Mouse (Mus musculus) CH12.LX (cell line): ENCODE results near the gene I830077J02Rik. TPM values are rescaled to one million over a fixed set of nuclear protein-coding genes. Genes with fewer than 3 reads are reported as not detected.

Source experiments
- DNase-seq: peaks from one replicate; pipeline ENCODE4 v3.0.0-alpha.2; 2013; ENCODE audit errors: extremely low read depth
- H3K27ac ChIP-seq: 2 replicates; pipeline ENCODE4 v1.5.1; 2012; ENCODE audit warnings: low read depth, mild to moderate bottlenecking, control low read depth, moderate library complexity; ENCODE audit not compliant: insufficient read depth
- H3K27me3 ChIP-seq: replicated peaks from 2 replicates; pipeline ENCODE3; 2012; ENCODE audit warnings: inconsistent platforms
- H3K36me3 ChIP-seq, 2 experiments: replicated peaks in 1 of 2; 2 replicates each; pipeline versions ENCODE3 to v1.6.1; 2012; ENCODE audit warnings: inconsistent platforms in 1 of 2, low read length in 1 of 2, mild to moderate bottlenecking in 1 of 2, mixed read lengths in 1 of 2, moderate library complexity in 1 of 2; ENCODE audit not compliant: control insufficient read depth in 1 of 2, insufficient read depth in 1 of 2
- H3K4me1 ChIP-seq, 2 experiments: 2 replicates each; pipeline ENCODE4 v1.6.1; 2012; ENCODE audit warnings: inconsistent platforms in 1 of 2, moderate library complexity in 1 of 2; ENCODE audit not compliant: insufficient read depth in 2 of 2, control insufficient read depth in 1 of 2
- H3K4me2 ChIP-seq: 2 replicates; pipeline ENCODE4 v1.6.1; 2012; ENCODE audit warnings: low read depth, mild to moderate bottlenecking, control low read depth; ENCODE audit not compliant: poor library complexity, insufficient read depth, severe bottlenecking
- H3K4me3 ChIP-seq, 3 experiments: fragments of 150-350 bp in 1 of 3; sonication (generic) in 1 of 3; replicated peaks in 1 of 3; 2 replicates each; pipeline versions ENCODE3 to v1.5.1; 2011 to 2012; ENCODE audit warnings: low read depth in 2 of 3, low read length in 2 of 3, mild to moderate bottlenecking in 2 of 3, moderate library complexity in 2 of 3, control low read depth in 1 of 3, improper control_type of control experiment in 1 of 3, inconsistent platforms in 1 of 3, mixed read lengths in 1 of 3; ENCODE audit not compliant: poor library complexity in 1 of 3
- H3K79me2 ChIP-seq: replicated peaks from 2 replicates; pipeline ENCODE4 v1.6.1; 2012; ENCODE audit warnings: mild to moderate bottlenecking, moderate library complexity; ENCODE audit not compliant: control insufficient read depth, poor library complexity, insufficient read depth, severe bottlenecking; ENCODE audit errors: extremely low read depth
- H3K9ac ChIP-seq: 2 replicates; pipeline ENCODE4 v1.6.1; 2012; ENCODE audit warnings: low read depth, mild to moderate bottlenecking, control low read depth, moderate library complexity; ENCODE audit not compliant: insufficient read depth
- H3K9me3 ChIP-seq: replicated peaks from 2 replicates; pipeline ENCODE3; 2012; ENCODE audit warnings: low read length, inconsistent platforms, mixed read lengths
- BHLHE40 ChIP-seq: IDR thresholded peaks from 2 replicates; pipeline ENCODE4 v1.6.1; 2011; ENCODE audit warnings: mild to moderate bottlenecking, low read depth, low read length, improper control_type of control experiment
- CHD1 ChIP-seq: IDR thresholded peaks from 2 replicates; pipeline ENCODE4 v1.6.1; 2012; ENCODE audit warnings: low read depth, low read length, improper control_type of control experiment, inconsistent platforms
- CHD2 ChIP-seq: IDR thresholded peaks from 2 replicates; pipeline ENCODE4 v1.6.1; 2011; ENCODE audit warnings: low read length, improper control_type of control experiment
- E2F4 ChIP-seq: IDR thresholded peaks from 2 replicates; pipeline ENCODE4 v1.6.1; 2011; ENCODE audit warnings: low read depth, low read length, improper control_type of control experiment; ENCODE audit not compliant: insufficient replicate concordance
- EP300 ChIP-seq: IDR thresholded peaks from 2 replicates; pipeline ENCODE4 v1.6.1; 2011; ENCODE audit warnings: low read length, improper control_type of control experiment
- ETS1 ChIP-seq: conservative IDR thresholded peaks from 2 replicates; pipeline ENCODE4 v1.6.1; 2012; ENCODE audit warnings: low read depth, mild to moderate bottlenecking, inconsistent platforms, low read length, improper control_type of control experiment, moderate library complexity
- GABPA ChIP-seq: IDR thresholded peaks from 2 replicates; pipeline ENCODE4 v1.6.1; 2012; ENCODE audit warnings: low read depth, low read length, improper control_type of control experiment, inconsistent platforms; ENCODE audit not compliant: insufficient replicate concordance
- IRF4 ChIP-seq: IDR thresholded peaks from 2 replicates; pipeline ENCODE4 v1.6.1; 2014; ENCODE audit warnings: low read depth, mild to moderate bottlenecking, inconsistent platforms, low read length, improper control_type of control experiment
- JUN ChIP-seq: IDR thresholded peaks from 2 replicates; pipeline ENCODE4 v1.6.1; 2011; ENCODE audit warnings: low read depth, mild to moderate bottlenecking, low read length, improper control_type of control experiment, moderate library complexity; ENCODE audit not compliant: insufficient read depth
- KAT2A ChIP-seq: IDR thresholded peaks from 2 replicates; pipeline ENCODE4 v1.6.1; 2012; ENCODE audit warnings: low read length, improper control_type of control experiment, inconsistent platforms; ENCODE audit not compliant: insufficient replicate concordance
- MEF2A ChIP-seq: IDR thresholded peaks from 2 replicates; pipeline ENCODE4 v1.6.1; 2014; ENCODE audit warnings: low read depth, mild to moderate bottlenecking, inconsistent platforms, low read length, improper control_type of control experiment, borderline replicate concordance
- MYC ChIP-seq: IDR thresholded peaks from 2 replicates; pipeline ENCODE4 v1.6.1; 2011; ENCODE audit warnings: low read depth, mild to moderate bottlenecking, improper control_type of control experiment, low read length
- POLR2A ChIP-seq: IDR thresholded peaks from 2 replicates; pipeline ENCODE4 v1.6.1; 2011; ENCODE audit warnings: low read depth, mild to moderate bottlenecking, improper control_type of control experiment, low read length
- RCOR1 ChIP-seq: conservative IDR thresholded peaks from 2 replicates; pipeline ENCODE4 v1.6.1; 2012; ENCODE audit warnings: low read depth, mild to moderate bottlenecking, inconsistent platforms, low read length, improper control_type of control experiment
- SIN3A ChIP-seq: IDR thresholded peaks from 2 replicates; pipeline ENCODE4 v1.6.1; 2012; ENCODE audit warnings: low read length, improper control_type of control experiment, inconsistent platforms
- SMC3 ChIP-seq: IDR thresholded peaks from 2 replicates; pipeline ENCODE4 v1.6.1; 2011; ENCODE audit warnings: low read depth, low read length, improper control_type of control experiment
- TBP ChIP-seq: conservative IDR thresholded peaks from 2 replicates; pipeline ENCODE4 v1.6.1; 2011; ENCODE audit warnings: low read depth, low read length, improper control_type of control experiment
- TCF12 ChIP-seq: IDR thresholded peaks from 2 replicates; pipeline ENCODE4 v1.6.1; 2014; ENCODE audit warnings: low read depth, mild to moderate bottlenecking, inconsistent platforms, low read length, improper control_type of control experiment
- UBTF ChIP-seq: IDR thresholded peaks from 2 replicates; pipeline ENCODE4 v1.6.1; 2012; ENCODE audit warnings: low read depth, mild to moderate bottlenecking, inconsistent platforms, low read length, improper control_type of control experiment, moderate library complexity
- ZMIZ1 ChIP-seq: IDR thresholded peaks from 2 replicates; pipeline ENCODE4 v1.6.1; 2012; ENCODE audit warnings: low read depth, mild to moderate bottlenecking, inconsistent platforms, low read length, improper control_type of control experiment
- dilution Hi-C: fragments of 300-500 bp; cut with MboI; formaldehyde crosslinking; loops from 2 replicates; pipeline ENCODE4 v1.14.3; 2020; ENCODE audit warnings: low sequenced_read_pairs; ENCODE audit not compliant: extremely low pct_unique_long_range_greater_than_20kb, extremely low pct_ligation_motif_present
- in situ Hi-C: fragments of 300-500 bp; cut with MboI; formaldehyde crosslinking; loops from 3 replicates; pipeline ENCODE4 v1.14.3; 2019; ENCODE audit warnings: low sequenced_read_pairs, low pct_ligation_motif_present, low pct_unique_long_range_greater_than_20kb, mixed read lengths
- polyA plus RNA-seq: library from polyadenylated mRNA; unstranded; fragments of >175 nt; gene quantifications from 2 replicates; pipeline ENCODE4 v1.2.1, GENCODE M21; 2012; ENCODE audit warnings: low read depth; ENCODE audit not compliant: insufficient read length
- total RNA-seq, 2 experiments: library from RNA; depleted of rRNA; stranded (reverse); fragments of 300-350 nt in 1 of 2; fragments of >200 nt in 1 of 2; gene quantifications; 2 replicates each; pipeline ENCODE4 v1.2.3; 2012 to 2014

Gene I830077J02Rik
- total and polyA plus RNA-seq, 3 experiments = 1.3 to 10.2 (median 2.9) TPM

DNA sequence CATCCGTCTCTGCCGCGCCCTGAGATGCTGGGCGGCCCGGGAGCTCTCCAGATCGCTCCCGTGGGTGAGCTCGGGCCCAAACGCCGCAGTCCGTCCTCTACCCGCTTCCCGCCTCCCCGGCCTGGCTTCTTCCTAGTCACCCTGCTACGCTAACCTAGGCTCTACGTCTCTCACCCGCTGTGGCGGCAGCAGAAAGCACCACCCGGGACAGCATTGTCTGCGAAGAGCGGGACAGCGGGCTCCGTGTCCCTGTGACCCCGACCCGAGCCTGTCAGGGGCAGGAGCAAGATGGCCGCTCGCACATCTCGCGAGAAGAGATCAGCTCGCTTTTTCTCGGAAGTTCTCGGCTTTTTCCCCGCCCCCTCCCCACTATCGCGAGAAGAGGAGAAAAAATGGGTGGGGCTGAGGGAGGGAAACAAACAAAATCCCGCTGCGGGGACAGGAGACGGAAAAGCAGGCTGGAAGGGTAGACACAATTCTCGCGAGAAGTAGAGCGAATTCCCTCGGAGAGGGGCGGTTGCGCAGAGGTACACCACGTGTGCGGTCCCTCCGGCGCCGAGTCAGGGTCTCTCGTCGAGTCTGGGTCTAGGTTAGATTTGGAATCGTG lies 26.6 kb upstream of the I830077J02Rik start, which contains the start of gene Wdr77 (continued):
- TF ChIP-seq GABPA (no peak), CHD2 (peak; percentile 100), TCF12 (peak; percentile 74), TBP (no peak), UBTF (no peak), KAT2A (peak; percentile 63; the same call in 1 of the 2 replicates), ZMIZ1 (peak; percentile 90), MYC (peak; percentile 97), MEF2A (no peak), SMC3 (no peak), SIN3A (peak; percentile 71), POLR2A (peak; percentile 98), IRF4 (no peak; the same call in 1 of the 2 replicates), E2F4 (no peak; the same call in 1 of the 2 replicates), ETS1 (no peak), EP300 (no peak), BHLHE40 (no peak), JUN (no peak)

DNA sequence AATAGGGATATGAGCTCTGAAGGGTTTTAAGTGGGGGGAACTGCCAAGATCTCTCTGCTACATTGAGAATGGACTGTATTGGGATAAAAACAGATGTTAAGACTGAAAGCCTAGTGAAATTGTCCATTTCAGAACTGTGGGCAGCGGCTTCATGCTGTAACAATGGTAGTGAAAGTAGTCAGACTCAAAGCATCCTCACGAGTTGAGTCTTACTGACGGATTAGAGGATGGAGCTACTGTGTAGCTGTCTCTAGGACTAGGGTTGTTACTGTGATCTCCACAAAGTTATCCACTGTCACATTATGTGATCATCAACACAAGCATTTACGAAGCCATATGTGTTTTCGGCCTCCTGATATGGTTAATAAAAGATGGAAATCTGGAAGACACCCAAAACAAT lies 25.7 kb upstream of the I830077J02Rik start:
- Histone ChIP-seq H3K4me3 (peak overlapping the region; percentile 84 to 98 (median 95)), H3K27me3 (no peaks in the 10 kb centered on the region), H3K36me3 (peaks cover 24 to 68% of the 10 kb centered on the region in 2 experiments), H3K4me2 (peak overlapping the region; percentile 96), H3K4me1 (peaks cover 2 to 50% of the 10 kb centered on the region in 2 experiments; a peak in 3 of 4 replicates), H3K79me2 (peaks cover 59% of the 10 kb centered on the region), H3K27ac (no peak overlapping the region), H3K9ac (peak overlapping the region; percentile 92), H3K9me3 (no peaks in the 10 kb centered on the region)
- no peak for TF ChIP-seq E2F4
- no peak for TF ChIP-seq CHD1
- no peak for TF ChIP-seq RCOR1
- peak; percentile 67; the same call in 1 of the 2 replicates for TF ChIP-seq SIN3A
- in situ Hi-C loops = loop anchor here (5.0 kb wide), 1 partner anchor 56 kb away; no protein-coding TSS in a partner anchor
- dilution Hi-C loops = no loop called here
- DNase-seq = no peak
